Mouse (Mus musculus) midbrain, embryonic 10.5 days (tissue): Measurements from ENCODE around the gene Pex19. TPM values are rescaled to one million over a fixed set of nuclear protein-coding genes. Genes with fewer than 3 reads are reported as not detected.

Experiments used
- DNase-seq: peaks from one replicate; pipeline ENCODE4 v3.0.0-alpha.2; 2017; ENCODE audit warnings: low spot score
- H3K27ac ChIP-seq: fragments of 300-500 bp; sonication (generic); replicated peaks from 2 replicates; pipeline ENCODE4 v1.5.1; 2016; ENCODE audit warnings: mild to moderate bottlenecking
- H3K27me3 ChIP-seq: fragments of 300-500 bp; sonication (generic); 2 replicates; pipeline ENCODE4 v1.6.1; 2016; ENCODE audit warnings: low read depth, mild to moderate bottlenecking; ENCODE audit not compliant: poor library complexity, severe bottlenecking
- H3K36me3 ChIP-seq: fragments of 300-500 bp; sonication (generic); 2 replicates; pipeline ENCODE4 v1.6.1; 2016; ENCODE audit warnings: mild to moderate bottlenecking, moderate library complexity
- H3K4me1 ChIP-seq: fragments of 300-500 bp; sonication (generic); 2 replicates; pipeline ENCODE4 v1.6.1; 2016
- H3K4me3 ChIP-seq: fragments of 300-500 bp; sonication (generic); 2 replicates; pipeline ENCODE4 v1.5.1; 2016; ENCODE audit warnings: mild to moderate bottlenecking, moderate library complexity
- H3K9me3 ChIP-seq: fragments of 300-500 bp; sonication (generic); replicated peaks from 2 replicates; pipeline ENCODE4 v1.6.1; 2016; ENCODE audit warnings: mild to moderate bottlenecking
- WGBS: fragments of 180-500 bp; shearing (Covaris S2); methylation state at CpG from one replicate; pipeline ENCODE4 v1.1.7; 2016; 5-methylcytosine and 5-hydroxymethylcytosine counted together
- polyA plus RNA-seq: library from polyadenylated mRNA; unstranded; fragments of >200 nt; fragmentation: Nextera tagmentation; extraction: Ambion mirVana; gene quantifications from 2 replicates; pipeline ENCODE4 v1.2.1, GENCODE M21; 2016

Pex19 gene
- polyA plus RNA-seq, 1 experiment from 2014 or later: 166 TPM

- peaks cover 100% of the 10 kb centered on the region for H3K36me3 ChIP-seq
- 93% methylated on average over 5 of the region's 5 CpGs for WGBS
Measured at GRCm38 (mm10) chr1:172116948-172117347, 9.6 kb upstream of the Pex19 start.

GRCm38 (mm10) chr1:172119100-172119499, 7.5 kb upstream of the Pex19 start:
- DNase-seq: no peak
- Histone ChIP-seq H3K36me3 (peaks cover 98% of the 10 kb centered on the region), H3K9me3 (no peaks in the 10 kb centered on the region), H3K4me3 (no peak overlapping the region), H3K27me3 (no peaks in the 10 kb centered on the region), H3K4me1 (no peaks in the 10 kb centered on the region), H3K27ac (no peak overlapping the region)
- 83% methylated on average over 6 of the region's 6 CpGs for WGBS

More at GRCm38 (mm10) chr1:172116948-172117347, 9.6 kb upstream of the Pex19 start:
- Histone ChIP-seq H3K9me3 (no peaks in the 10 kb centered on the region), H3K4me1 (no peaks in the 10 kb centered on the region), H3K27ac (no peak overlapping the region), H3K27me3 (no peaks in the 10 kb centered on the region), H3K4me3 (no peak overlapping the region)
- no peak for DNase-seq

GRCm38 (mm10) chr1:172119720-172120119, 6.8 kb upstream of the Pex19 start:
- H3K4me3 ChIP-seq: no peak overlapping the region
- WGBS: 57% methylated on average over 3 of the region's 3 CpGs
- H3K36me3 ChIP-seq: peaks cover 92% of the 10 kb centered on the region
- no peak overlapping the region for H3K27ac ChIP-seq
- no peaks in the 10 kb centered on the region for H3K4me1 ChIP-seq
- no peaks in the 10 kb centered on the region for H3K9me3 ChIP-seq
- no peaks in the 10 kb centered on the region for H3K27me3 ChIP-seq
- no peak for DNase-seq

DNA sequence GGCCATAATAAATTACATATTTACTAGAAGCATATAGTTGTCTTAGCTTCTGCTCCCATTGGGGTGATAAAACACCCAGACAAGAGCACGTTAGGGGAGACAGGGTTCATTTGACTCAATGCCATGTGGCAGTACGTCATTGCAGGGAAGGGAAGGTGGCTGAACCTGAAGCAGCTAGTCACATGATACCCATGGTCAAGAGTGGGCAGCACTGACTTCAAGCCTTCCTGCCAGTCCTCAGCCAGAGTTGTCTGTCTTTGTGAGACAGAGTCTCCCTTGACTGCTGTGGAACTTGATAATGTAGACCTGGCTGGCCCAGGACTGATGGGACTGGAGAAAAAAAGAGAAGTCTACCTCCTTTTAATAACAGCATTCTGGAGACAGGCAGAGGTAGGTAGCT, 3.9 kb upstream of the Pex19 start:
- Histone ChIP-seq H3K4me3 (no peak overlapping the region), H3K36me3 (peaks cover 62% of the 10 kb centered on the region)
- WGBS: 85% methylated on average over 2 of the region's 2 CpGs

GRCm38 (mm10) chr1:172124572-172124971, 2.0 kb upstream of the Pex19 start:
- Histone ChIP-seq H3K27ac (no peak overlapping the region), H3K9me3 (no peaks in the 10 kb centered on the region), H3K4me1 (peaks cover 14% of the 10 kb centered on the region), H3K4me3 (no peak overlapping the region), H3K27me3 (no peaks in the 10 kb centered on the region), H3K36me3 (peaks cover 56% of the 10 kb centered on the region)
- DNase-seq: no peak
- WGBS: 89% methylated on average over 6 of the region's 6 CpGs

More for the DNA sequence above, 3.9 kb upstream of the Pex19 start:
- Histone ChIP-seq H3K9me3 (no peaks in the 10 kb centered on the region), H3K4me1 (peaks cover 11% of the 10 kb centered on the region), H3K27ac (no peak overlapping the region), H3K27me3 (no peaks in the 10 kb centered on the region)
- no peak for DNase-seq

- DNase-seq: no peak
- Histone ChIP-seq H3K27me3 (no peaks in the 10 kb centered on the region), H3K9me3 (no peaks in the 10 kb centered on the region), H3K4me1 (peaks cover 14% of the 10 kb centered on the region), H3K4me3 (peak overlapping the region; percentile 87), H3K36me3 (peaks cover 55% of the 10 kb centered on the region), H3K27ac (peak overlapping the region; percentile 91; the same call in 1 of the 2 replicates)
- WGBS: 59% methylated on average over 5 of the region's 5 CpGs
Measured at GRCm38 (mm10) chr1:172127487-172127886, 932 bp downstream of the Pex19 start.

DNA sequence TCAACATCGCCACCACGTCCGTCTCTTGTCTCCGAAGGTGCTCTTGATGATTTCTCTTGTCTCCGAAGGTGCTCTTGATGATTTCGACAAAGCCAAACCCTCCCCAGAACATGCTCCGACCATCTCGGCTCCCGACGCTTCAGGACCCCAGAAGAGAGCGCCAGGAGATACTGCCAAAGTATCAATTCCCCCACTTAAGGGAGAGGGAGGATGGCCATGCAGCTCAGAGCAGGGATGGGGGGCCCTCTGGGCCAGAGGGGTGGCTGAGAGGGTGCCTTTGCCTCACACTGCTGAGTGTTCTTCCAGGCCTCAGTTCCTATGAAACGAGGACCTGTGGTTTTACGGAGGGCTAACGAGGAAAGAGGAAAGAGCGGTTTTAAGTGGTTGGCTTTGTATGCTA, 2.0 kb downstream of the Pex19 start:
- no peak overlapping the region for H3K4me3 ChIP-seq
- peaks cover 14% of the 10 kb centered on the region for H3K4me1 ChIP-seq
- DNase-seq: no peak
- no peaks in the 10 kb centered on the region for H3K27me3 ChIP-seq
- peaks cover 55% of the 10 kb centered on the region for H3K36me3 ChIP-seq
- H3K9me3 ChIP-seq: no peaks in the 10 kb centered on the region
- H3K27ac ChIP-seq: no peak overlapping the region
- 93% methylated on average over 15 of the region's 15 CpGs for WGBS

DNA sequence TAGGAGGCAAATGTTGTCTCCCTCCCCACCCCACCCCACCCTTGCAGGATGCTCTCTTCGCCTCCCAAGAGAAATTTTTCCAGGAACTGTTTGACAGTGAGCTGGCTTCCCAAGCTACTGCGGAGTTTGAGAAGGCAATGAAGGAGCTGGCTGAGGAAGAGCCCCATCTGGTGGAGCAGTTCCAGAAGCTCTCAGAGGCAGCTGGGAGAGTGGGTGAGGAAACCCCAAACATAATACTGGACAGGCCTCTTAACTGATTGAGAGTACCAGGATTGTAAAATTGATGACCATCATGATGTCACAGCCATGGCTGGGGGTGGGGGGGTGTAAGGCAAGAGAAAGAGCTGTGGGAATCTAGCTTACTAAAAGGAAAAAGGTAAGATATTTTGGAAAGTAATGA, 2.6 kb downstream of the Pex19 start:
- H3K4me1 ChIP-seq: peaks cover 14% of the 10 kb centered on the region
- H3K9me3 ChIP-seq: no peaks in the 10 kb centered on the region
- 73% methylated on average over 2 of the region's 2 CpGs for WGBS
- H3K4me3 ChIP-seq: no peak overlapping the region
- H3K27me3 ChIP-seq: no peaks in the 10 kb centered on the region
- peaks cover 57% of the 10 kb centered on the region for H3K36me3 ChIP-seq
- no peak overlapping the region for H3K27ac ChIP-seq
- no peak for DNase-seq

DNA sequence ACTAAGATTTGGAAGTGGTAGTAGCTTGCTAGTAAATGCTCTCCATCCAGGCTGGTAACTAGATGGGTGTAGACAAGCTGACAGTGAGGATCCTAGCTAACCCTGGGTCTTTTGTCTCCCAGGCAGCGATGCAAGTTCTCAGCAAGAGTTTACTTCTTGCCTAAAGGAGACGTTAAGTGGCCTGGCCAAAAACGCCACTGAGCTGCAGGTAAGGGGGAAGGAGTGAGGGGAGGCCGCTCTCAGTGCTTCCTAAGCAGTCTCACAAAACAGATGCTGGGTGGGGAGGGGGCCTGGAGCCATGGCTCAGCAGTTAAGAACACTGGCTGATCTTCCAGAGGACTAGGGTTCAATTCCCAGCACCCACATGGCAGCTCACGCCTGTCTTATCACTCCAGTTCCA, 3.2 kb downstream of the Pex19 start:
- DNase-seq: no peak
- no peaks in the 10 kb centered on the region for H3K9me3 ChIP-seq
- H3K27ac ChIP-seq: no peak overlapping the region
- peaks cover 14% of the 10 kb centered on the region for H3K4me1 ChIP-seq
- H3K27me3 ChIP-seq: no peaks in the 10 kb centered on the region
- H3K36me3 ChIP-seq: peaks cover 64% of the 10 kb centered on the region
- H3K4me3 ChIP-seq: no peak overlapping the region
- WGBS: 96% methylated on average over 5 of the region's 5 CpGs

GRCm38 (mm10) chr1:172132319-172132718, 5.8 kb downstream of the Pex19 start:
- no peak for DNase-seq
- Histone ChIP-seq H3K9me3 (no peaks in the 10 kb centered on the region), H3K27me3 (no peaks in the 10 kb centered on the region), H3K4me1 (peaks cover 6% of the 10 kb centered on the region), H3K27ac (no peak overlapping the region), H3K36me3 (peaks cover 84% of the 10 kb centered on the region), H3K4me3 (no peak overlapping the region)
- 91% methylated on average over 7 of the region's 7 CpGs for WGBS

DNA sequence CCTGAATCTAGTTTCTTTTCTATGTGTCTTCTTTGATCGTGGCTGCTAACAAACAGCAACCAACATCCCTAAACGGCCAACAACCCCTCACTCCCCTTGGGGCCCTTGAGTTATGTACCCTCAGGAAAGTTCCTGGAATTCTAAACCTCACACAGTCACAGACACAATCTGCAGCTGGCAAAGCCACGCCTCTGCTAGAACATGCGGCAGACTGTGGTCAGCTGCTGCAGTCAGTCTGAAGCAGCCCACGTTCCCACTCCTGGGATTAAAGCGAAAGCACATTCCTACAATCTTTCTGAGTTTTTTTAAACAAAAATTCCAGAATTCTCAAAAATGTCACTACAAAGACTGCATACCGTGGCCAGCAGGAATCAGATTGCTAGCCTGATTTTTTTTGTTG, 7.0 kb downstream of the Pex19 start:
- H3K36me3 ChIP-seq: peaks cover 81% of the 10 kb centered on the region
- no peaks in the 10 kb centered on the region for H3K9me3 ChIP-seq
- H3K4me3 ChIP-seq: no peak overlapping the region
- H3K4me1 ChIP-seq: no peaks in the 10 kb centered on the region
- H3K27ac ChIP-seq: no peak overlapping the region
- 90% methylated on average over 7 of the region's 7 CpGs for WGBS
- DNase-seq: no peak
- H3K27me3 ChIP-seq: no peaks in the 10 kb centered on the region

DNA sequence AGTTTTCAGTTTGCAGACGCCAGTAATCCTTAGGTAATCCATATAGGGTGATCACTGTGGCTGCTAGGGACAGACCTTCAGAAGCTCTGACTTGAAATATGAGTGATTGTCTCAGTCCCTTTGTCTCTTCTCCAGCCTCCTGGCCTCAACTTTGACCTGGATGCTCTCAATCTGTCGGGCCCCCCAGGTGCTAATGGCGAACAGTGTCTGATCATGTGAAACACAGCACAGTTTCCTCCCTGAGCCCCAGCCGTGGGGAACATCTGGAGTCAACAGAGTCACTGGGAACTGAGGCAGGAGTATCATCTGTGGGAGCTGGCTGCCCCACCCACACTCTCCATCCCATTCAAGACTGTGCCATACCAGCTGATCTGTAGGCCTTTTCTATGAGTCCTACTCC, 7.5 kb downstream of the Pex19 start:
- H3K27ac ChIP-seq: no peak overlapping the region
- H3K9me3 ChIP-seq: no peaks in the 10 kb centered on the region
- H3K4me1 ChIP-seq: no peaks in the 10 kb centered on the region
- H3K4me3 ChIP-seq: no peak overlapping the region
- no peak for DNase-seq
- 86% methylated on average over 4 of the region's 4 CpGs for WGBS
- H3K36me3 ChIP-seq: peaks cover 76% of the 10 kb centered on the region
- no peaks in the 10 kb centered on the region for H3K27me3 ChIP-seq

GRCm38 (mm10) chr1:172140160-172140559, 13.6 kb downstream of the Pex19 start:
- no peak for DNase-seq
- no peaks in the 10 kb centered on the region for H3K4me1 ChIP-seq
- no peak overlapping the region for H3K27ac ChIP-seq
- peaks cover 16% of the 10 kb centered on the region for H3K36me3 ChIP-seq
- H3K9me3 ChIP-seq: no peaks in the 10 kb centered on the region
- WGBS: 87% methylated on average over 2 of the region's 2 CpGs
- H3K4me3 ChIP-seq: no peak overlapping the region
- H3K27me3 ChIP-seq: no peaks in the 10 kb centered on the region

DNA sequence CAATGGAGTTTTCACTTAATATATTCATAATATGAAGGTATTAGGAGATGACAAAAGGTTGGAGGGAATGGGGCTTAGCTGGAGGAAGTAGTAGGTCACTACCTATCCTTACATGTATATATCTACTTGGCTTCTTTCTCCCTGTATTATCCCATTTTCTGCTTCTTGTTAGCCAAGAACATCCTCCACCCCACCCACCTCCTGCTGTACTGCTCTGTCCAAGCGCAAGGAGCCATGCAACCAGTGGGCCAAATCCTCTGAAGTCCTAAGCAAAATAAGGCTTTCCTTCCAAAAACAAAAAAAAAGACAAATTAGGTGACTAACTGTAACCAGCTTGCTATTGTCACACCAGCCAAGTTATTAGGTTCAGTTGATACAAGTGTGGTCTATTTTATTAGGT, 14.3 kb downstream of the Pex19 start:
- H3K27me3 ChIP-seq: no peaks in the 10 kb centered on the region
- WGBS: 88% methylated on average over 1 of the region's 1 CpGs

More for the DNA sequence above, 14.3 kb downstream of the Pex19 start:
- H3K36me3 ChIP-seq: peaks cover 10% of the 10 kb centered on the region
- no peaks in the 10 kb centered on the region for H3K9me3 ChIP-seq
- H3K4me1 ChIP-seq: no peaks in the 10 kb centered on the region
- no peak for DNase-seq
- H3K4me3 ChIP-seq: no peak overlapping the region
- no peak overlapping the region for H3K27ac ChIP-seq
